10 mouse cellular contexts compared by ENCODE assay signal in genomic region chr16:4413988-4414880, GRCm38 (mm10). TPM values are rescaled to one million over a fixed set of nuclear protein-coding genes. Genes with fewer than 3 reads are reported as not detected.
DNase-seq lines count a peak whose midpoint lies in the region; ATAC-seq lines count a peak whose summit lies in the region.
"Had no signal": no experiment of that assay in that cellular context is flagged by ENCODE, and none has a peak within 500 bp of the region (broad histone marks: within the 10 kb centered on the region; RNA-seq: fewer than 3 reads in every experiment).

No protein-coding gene starts in this region.

- peak overlapping the region; percentile 97 for H3K4me2 ChIP-seq in hindbrain, embryonic 16.5 days (ENCODE audit: low read length)
- peak overlapping the region; percentile 60 for H3K4me2 ChIP-seq in midbrain, embryonic 16.5 days (ENCODE audit: low read length)
- no peak overlapping the region for H3K4me2 ChIP-seq in kidney, embryonic 14.5 days (replicated peaks; ENCODE audit: low read depth, low read length)
- H3K4me2 ChIP-seq: embryonic facial prominence, embryonic 12.5 days had no signal

- H3K27ac ChIP-seq in hindbrain, embryonic 16.5 days (ENCODE audit: low read depth, low read length): no peak overlapping the region
- H3K27ac ChIP-seq in midbrain, embryonic 16.5 days (ENCODE audit: low read length): no peak overlapping the region
- no peak overlapping the region for H3K27ac ChIP-seq in kidney, embryonic 14.5 days (ENCODE audit: low read depth, low read length)
- H3K27ac ChIP-seq: embryonic facial prominence, embryonic 12.5 days had no signal

- H3K36me3 ChIP-seq in hindbrain, embryonic 16.5 days (ENCODE audit: control insufficient read depth, insufficient read depth, low read length): peaks cover 4% of the 10 kb centered on the region; the same call in 1 of the 2 replicates
- H3K36me3 ChIP-seq in midbrain, embryonic 16.5 days (ENCODE audit: control insufficient read depth, insufficient read depth, low read length): no peaks in the 10 kb centered on the region
- no peaks in the 10 kb centered on the region for H3K36me3 ChIP-seq in kidney, embryonic 14.5 days (ENCODE audit: control insufficient read depth, insufficient read depth, low read length)
- H3K36me3 ChIP-seq: embryonic facial prominence, embryonic 12.5 days had no signal

- peaks cover 57% of the 10 kb centered on the region for H3K4me1 ChIP-seq in hindbrain, embryonic 16.5 days (ENCODE audit: control insufficient read depth, insufficient read depth, low read depth, low read length)
- peaks cover 55% of the 10 kb centered on the region for H3K4me1 ChIP-seq in midbrain, embryonic 16.5 days (ENCODE audit: control insufficient read depth, insufficient read depth, low read length)
- H3K4me1 ChIP-seq in kidney, embryonic 14.5 days (ENCODE audit: control insufficient read depth, insufficient read depth, low read length): peaks cover 12% of the 10 kb centered on the region; the same call in 1 of the 2 replicates

- H3K9me3 ChIP-seq in hindbrain, embryonic 16.5 days (ENCODE audit: control insufficient read depth, low read length): no peaks in the 10 kb centered on the region
- no peaks in the 10 kb centered on the region for H3K9me3 ChIP-seq in midbrain, embryonic 16.5 days (replicated peaks; ENCODE audit: control insufficient read depth, low read length, poor library complexity, severe bottlenecking)
- H3K9me3 ChIP-seq in kidney, embryonic 14.5 days (ENCODE audit: control insufficient read depth, low read length): no peaks in the 10 kb centered on the region
- H3K9me3 ChIP-seq: embryonic facial prominence, embryonic 12.5 days had no signal

- peak; percentile 43 for DNase-seq in cerebellum, adult 9-10 months
- DNase-seq in cerebellum, postnatal 25 days: no peak
- DNase-seq in 416B (ENCODE audit: low read depth): peak; percentile 98
- DNase-seq in cerebellum, adult 9-11 months: no peak
- DNase-seq in gastrocnemius, postnatal 36 days: no peak
- DNase-seq: lung, postnatal 14 days had no signal

- H3K9ac ChIP-seq in hindbrain, embryonic 16.5 days (ENCODE audit: low read depth, low read length): no peak overlapping the region
- no peak overlapping the region for H3K9ac ChIP-seq in midbrain, embryonic 16.5 days (ENCODE audit: low read depth, low read length)
- no peak overlapping the region for H3K9ac ChIP-seq in kidney, embryonic 14.5 days (ENCODE audit: low read depth, low read length)
- H3K9ac ChIP-seq: embryonic facial prominence, embryonic 12.5 days had no signal

- no peak overlapping the region for H3K4me3 ChIP-seq in hindbrain, embryonic 16.5 days (ENCODE audit: low read length)
- no peak overlapping the region for H3K4me3 ChIP-seq in midbrain, embryonic 16.5 days (ENCODE audit: low read depth, low read length)
- H3K4me3 ChIP-seq in kidney, embryonic 14.5 days (ENCODE audit: low read length): no peak overlapping the region
- H3K4me3 ChIP-seq: embryonic facial prominence, embryonic 12.5 days had no signal

- intact Hi-C loops in gastrocnemius, postnatal 36 days (cut with DNase I): no loop called here

- no peak for ATAC-seq in hindbrain, embryonic 16.5 days
- no peak for ATAC-seq in midbrain, embryonic 16.5 days
- ATAC-seq in kidney, embryonic 14.5 days (ENCODE audit: low FRiP score, low TSS enrichment): no peak

- 61% methylated on average over 9 of the region's 9 CpGs for WGBS in hindbrain, embryonic 16.5 days
- 69% methylated on average over 9 of the region's 9 CpGs for WGBS in midbrain, embryonic 16.5 days
- 76% methylated on average over 9 of the region's 9 CpGs for WGBS in kidney, embryonic 14.5 days

- no peaks in the 10 kb centered on the region for H3K27me3 ChIP-seq in hindbrain, embryonic 16.5 days (replicated peaks; ENCODE audit: control insufficient read depth, insufficient read depth, low read length)
- H3K27me3 ChIP-seq in midbrain, embryonic 16.5 days (ENCODE audit: control insufficient read depth, insufficient read depth, low read depth, low read length): no peaks in the 10 kb centered on the region
- peaks cover 9% of the 10 kb centered on the region for H3K27me3 ChIP-seq in kidney, embryonic 14.5 days (ENCODE audit: control insufficient read depth, insufficient read depth, low read length)

RNA-seq across cellular contexts. Expression of gene Adcy9, which starts 6.1 kb away (rescaled TPM):
- 4.0 and 5.0 TPM in 2 replicates for polyA plus RNA-seq in hindbrain, embryonic 16.5 days (2015; fragmentation: Nextera tagmentation; extraction: Ambion mirVana)
- polyA plus RNA-seq in midbrain, embryonic 16.5 days (2015; fragmentation: Nextera tagmentation; extraction: Ambion mirVana): 4.0 and 4.3 TPM in 2 replicates
- 1.1 and 1.3 TPM in 2 replicates for polyA plus RNA-seq in kidney, embryonic 14.5 days (2014; fragmentation: Nextera tagmentation; extraction: Ambion mirVana)
- 10 to 100 TPM; 26.3 to 30.6 TPM for total RNA-seq in gastrocnemius, postnatal 36 days (2021)

Comparison
In these comparisons a context has a peak if more than half of its experiments do, and no peak if none do; other contexts are left out.
1. DNase-seq: peak in cerebellum, adult 9-10 months (single experiment) and 416B (single experiment); none in cerebellum, postnatal 25 days (0 of 2), cerebellum, adult 9-11 months (single experiment) and gastrocnemius, postnatal 36 days (0 of 2).